Mouse (Mus musculus) stomach, postnatal 0 days (tissue): Measurements from ENCODE around the gene Wdr37.
A peak's percentile ranks its signal among the peaks of the same experiment; 100 is the strongest.

Source experiments
- CTCF ChIP-seq: IDR thresholded peaks from 2 replicates; pipeline ENCODE4 v1.5.1; 2016; ENCODE audit warnings: antibody characterized with exemption, low read depth, mild to moderate bottlenecking, moderate library complexity
- EP300 ChIP-seq: optimal IDR thresholded peaks from 2 replicates; pipeline ENCODE3; 2016; ENCODE audit warnings: antibody characterized with exemption

GRCm38 (mm10) chr13:8831546-8832251, 40.0 kb downstream of the Wdr37 start:
- TF ChIP-seq CTCF = peak; percentile 37
- no peak for TF ChIP-seq EP300
